Mouse (Mus musculus) neural tube, embryonic 10.5 days (tissue): Measurements from ENCODE around the gene Smim27.

ENCODE experiments used
- DNase-seq: peaks from one replicate; pipeline ENCODE4 v3.0.0-alpha.2; 2017; ENCODE audit warnings: low spot score; ENCODE audit errors: extremely low spot score

The Smim27 gene

DNA sequence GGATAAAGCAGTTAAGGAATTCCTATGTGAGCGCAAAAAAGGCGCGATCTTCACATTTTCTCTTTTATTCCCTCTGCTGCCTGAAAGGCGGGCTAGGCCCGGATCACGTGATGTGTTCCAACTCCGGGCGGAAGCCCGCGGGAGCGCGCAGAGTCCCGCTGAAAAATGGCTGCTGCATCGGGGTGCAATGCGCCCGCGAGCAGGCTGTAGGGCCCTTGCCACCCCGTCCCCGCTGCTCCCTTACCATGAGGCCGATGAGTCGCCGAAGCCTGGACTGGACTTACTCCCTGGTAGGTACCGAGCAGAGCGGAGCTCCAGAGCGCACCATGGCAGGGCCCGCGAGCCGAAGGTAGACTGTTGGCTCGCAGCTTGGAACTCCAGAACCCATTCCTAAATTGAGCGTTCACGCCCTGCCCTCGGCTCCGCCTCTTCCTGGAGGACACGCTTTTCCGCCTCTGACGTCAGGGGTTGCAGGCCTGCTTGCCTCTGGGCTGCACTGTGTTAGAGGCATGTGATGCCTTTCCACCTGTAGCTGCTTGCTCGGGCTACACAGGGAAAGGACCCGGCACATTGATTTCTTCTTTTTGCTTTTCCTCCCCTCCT lies at the start of gene Smim27, which contains the start of gene Topors:
Smim27 (plus strand) TSS at position 150 of the 603 bp plus-strand sequence.
Topors (minus strand) TSS at position 421 of the 603 bp plus-strand sequence.
- peak; percentile 99 for DNase-seq

- DNase-seq, result no peak
These were observed 48.9 kb upstream of the Smim27 start for GRCm38 (mm10) chr4:40220437-40220836.

- DNase-seq, result no peak
These were observed 48.2 kb upstream of the Smim27 start for GRCm38 (mm10) chr4:40221004-40221760.

GRCm38 (mm10) chr4:40221876-40222585 lies 47.3 kb upstream of the Smim27 start:
- DNase-seq, result no peak

GRCm38 (mm10) chr4:40226095-40226494 lies 43.3 kb upstream of the Smim27 start:
- no peak for DNase-seq

DNA sequence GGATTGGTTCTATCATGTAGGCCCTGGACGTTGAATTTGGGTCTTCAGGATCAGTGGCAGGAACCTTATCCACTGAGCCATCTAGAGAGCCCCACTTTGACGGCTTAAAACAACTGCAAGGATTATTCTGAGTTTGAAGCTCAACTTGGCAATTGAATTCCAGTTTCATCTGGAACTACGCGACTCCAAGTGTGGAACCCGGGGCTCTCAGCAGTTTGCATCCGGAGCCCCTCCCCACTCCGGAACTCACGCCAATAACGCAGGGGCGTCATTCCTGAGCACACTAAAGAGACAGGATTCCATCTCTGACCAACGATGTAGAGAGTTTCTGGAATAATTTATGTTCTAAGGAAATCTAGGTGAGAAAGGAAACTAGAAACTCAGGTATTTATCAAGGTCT lies 42.2 kb upstream of the Smim27 start:
- no peak for DNase-seq

- no peak for DNase-seq
These were observed 41.5 kb upstream of the Smim27 start for GRCm38 (mm10) chr4:40227886-40228285.

- no peak for DNase-seq
These were observed 39.7 kb upstream of the Smim27 start for GRCm38 (mm10) chr4:40229723-40230122.

DNA sequence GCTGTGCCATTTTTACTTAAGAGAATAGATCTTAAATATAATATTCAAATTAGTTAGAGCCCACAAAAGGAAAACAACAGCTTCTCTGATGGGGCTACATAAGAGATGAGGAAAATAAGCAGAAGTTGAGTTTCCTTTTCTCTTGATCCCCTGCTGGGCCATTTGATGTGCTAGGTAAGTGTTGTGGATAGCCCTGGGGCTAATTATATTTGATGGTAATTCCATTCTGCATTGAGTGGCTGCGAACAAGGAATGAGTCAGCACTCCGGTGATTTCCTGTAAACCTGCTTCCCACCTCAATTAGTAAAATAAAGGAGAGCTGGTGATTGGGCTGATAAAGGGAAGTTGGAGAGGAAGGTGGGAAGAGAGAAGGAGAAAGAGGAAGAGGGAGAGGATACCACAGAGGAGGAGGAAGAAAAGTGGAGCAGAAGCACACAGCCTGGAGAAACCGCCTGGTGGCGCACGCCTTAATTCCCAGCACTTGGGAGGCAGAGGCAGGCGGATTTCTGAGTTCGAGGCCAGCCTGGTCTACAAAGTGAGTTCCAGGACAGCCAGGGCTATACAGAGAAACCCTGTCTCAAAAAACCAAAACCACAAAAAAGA lies 36.2 kb upstream of the Smim27 start:
- DNase-seq, result no peak

DNA sequence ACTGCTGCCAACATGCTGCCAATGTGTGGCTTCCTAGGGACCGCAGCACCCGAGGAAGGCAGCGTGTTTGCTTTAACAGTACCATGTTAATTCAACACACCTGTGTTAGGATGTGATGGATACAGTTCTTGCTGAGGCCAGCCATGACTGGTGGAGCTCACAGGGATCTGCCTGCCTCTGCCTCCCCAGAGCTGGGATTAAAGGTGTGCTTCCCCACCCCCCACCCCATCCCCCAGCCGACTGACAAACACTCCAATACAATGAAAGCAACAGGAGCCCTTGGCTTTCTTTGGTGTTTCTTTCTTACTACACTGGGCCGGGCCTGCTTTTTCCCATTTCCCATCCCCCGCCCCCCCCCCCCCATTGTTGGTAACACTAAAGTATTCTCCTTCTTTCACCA lies 35.1 kb upstream of the Smim27 start:
- DNase-seq, result no peak

GRCm38 (mm10) chr4:40236829-40237228 lies 32.5 kb upstream of the Smim27 start:
- no peak for DNase-seq

DNA sequence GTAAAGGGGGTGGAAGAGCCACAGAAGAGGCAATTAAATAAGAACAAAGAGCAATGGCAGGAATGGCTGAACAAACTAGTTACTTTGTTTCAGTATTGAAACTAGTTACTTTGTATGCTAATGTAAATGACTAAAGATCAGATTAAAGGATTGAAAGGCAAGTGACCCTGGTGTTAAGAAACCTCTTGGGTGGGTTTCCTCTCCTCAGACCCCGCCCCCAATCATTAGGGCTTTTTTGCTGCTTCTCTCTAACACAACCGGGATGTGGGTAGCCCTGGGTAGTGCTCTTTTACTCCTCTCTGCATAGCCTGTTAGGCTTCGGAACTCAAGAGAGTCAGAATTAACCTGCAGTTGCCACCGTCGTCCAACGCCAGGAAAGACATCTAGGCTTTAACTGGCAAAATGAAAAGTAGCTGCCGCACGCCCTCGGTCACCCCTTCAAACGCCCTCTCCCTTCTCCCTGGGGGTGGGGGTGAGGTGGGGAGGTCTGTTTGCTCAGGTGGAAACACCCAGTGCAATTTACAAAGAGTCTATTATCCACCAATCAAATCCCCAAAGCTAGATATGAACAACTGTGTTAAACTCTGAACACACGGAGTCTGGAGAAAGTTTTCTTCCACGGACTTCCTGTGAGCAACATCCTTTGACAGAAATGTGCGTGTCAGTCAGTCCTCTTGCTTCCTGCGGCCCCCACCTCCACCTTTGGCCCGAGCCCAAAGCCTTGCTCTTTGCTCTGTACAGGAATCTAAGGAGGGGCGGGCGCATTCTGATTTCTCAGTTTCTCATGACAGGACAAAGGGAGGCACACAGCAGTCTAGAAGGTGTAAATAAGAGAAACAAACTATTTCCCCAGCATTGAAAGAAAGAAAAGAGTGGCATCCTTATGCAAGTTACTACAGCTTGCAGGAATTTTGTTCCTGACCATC lies 30.6 kb upstream of the Smim27 start:
- peak; percentile 30 for DNase-seq

- DNase-seq, result peak; percentile 45
These were observed 29.7 kb upstream of the Smim27 start, which contains the start of gene Ddx58 for GRCm38 (mm10) chr4:40239409-40240271. Ddx58 (minus strand) TSS chr4:40239828.

GRCm38 (mm10) chr4:40240272-40240744 lies 29.1 kb upstream of the Smim27 start:
- DNase-seq, result peak; percentile 23

- DNase-seq, result no peak
These were observed 27.5 kb upstream of the Smim27 start for GRCm38 (mm10) chr4:40241928-40242327.

DNA sequence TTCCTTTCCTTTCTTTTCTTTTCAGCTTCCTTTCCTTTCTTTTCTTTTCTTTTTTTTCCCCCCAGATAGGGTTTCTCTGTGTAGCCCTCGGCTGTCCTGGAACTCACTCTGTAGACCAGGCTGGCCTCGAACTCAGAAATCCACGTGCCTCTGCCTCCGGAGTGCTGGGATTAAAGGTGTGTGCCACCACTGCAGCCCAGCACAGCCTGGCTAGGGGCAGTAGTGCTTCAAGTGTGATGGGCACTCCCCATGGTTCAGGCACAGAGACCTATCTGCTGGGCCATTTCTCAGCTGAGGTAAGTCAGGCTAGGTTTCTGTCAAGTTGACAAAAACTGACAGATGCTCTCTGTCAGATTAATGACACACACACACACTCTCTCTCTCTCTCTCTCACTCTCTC lies 26.4 kb upstream of the Smim27 start:
- no peak for DNase-seq

GRCm38 (mm10) chr4:40244035-40244434 lies 25.3 kb upstream of the Smim27 start:
- no peak for DNase-seq

DNA sequence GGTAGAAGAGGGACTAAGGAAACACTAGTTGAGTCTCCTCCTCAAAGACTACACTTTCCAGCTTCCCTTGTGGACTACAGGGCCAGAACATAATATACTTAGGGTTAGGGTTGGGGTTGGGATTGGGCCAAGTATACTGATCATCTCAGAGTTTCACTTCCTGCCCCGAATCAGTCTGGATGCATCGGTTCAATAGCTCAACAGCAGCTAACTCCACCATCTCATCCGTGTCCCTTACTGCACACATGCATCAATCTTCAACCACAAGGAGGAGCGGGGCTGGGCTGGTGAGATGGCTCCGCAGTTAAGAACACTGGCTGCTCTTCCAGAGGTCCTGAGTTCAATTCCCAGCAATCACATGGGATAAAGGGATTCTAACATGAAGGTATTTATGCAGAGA lies 18.4 kb upstream of the Smim27 start:
- no peak for DNase-seq

GRCm38 (mm10) chr4:40253766-40254165 lies 15.6 kb upstream of the Smim27 start:
- DNase-seq, result no peak
